Mouse (Mus musculus): ENCODE measurements at regions not wholly inside any gene's neighbourhood (a gene's known extent, or its start where the extent isn't known, plus 50 kb on each side); places are given as distances from the start of the nearest gene placed in this dataset.

DNA sequence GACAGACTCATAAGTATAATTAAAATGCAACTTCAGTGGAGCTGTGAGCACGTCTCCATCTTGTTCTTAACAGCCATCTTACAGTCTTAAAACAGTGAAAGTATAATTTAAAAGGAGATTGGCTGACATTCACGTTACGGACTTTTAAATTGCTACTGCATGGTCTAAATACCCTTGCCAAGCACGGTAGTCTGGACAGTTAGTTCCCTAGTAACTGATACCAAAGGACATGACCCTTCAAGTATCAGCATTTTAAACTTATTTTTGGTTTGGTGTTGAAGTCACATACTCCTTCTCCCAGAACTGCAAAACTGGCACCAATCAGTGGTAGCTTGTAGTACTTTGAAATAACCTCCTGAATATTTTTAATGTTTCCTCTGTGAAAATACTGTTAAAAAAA is 119.1 kb upstream of the Tyw5 start:
- TF ChIP-seq CTCF (IDR thresholded peaks at IDR 0.05; ENCODE audit: insufficient read depth, low read length) = no peak
- TF ChIP-seq POLR2A (IDR thresholded peaks at IDR 0.05; ENCODE audit: borderline replicate concordance, extremely low read depth, low read depth, low read length) = no peak
